Mouse (Mus musculus) heart, postnatal 25 days (tissue): Measurements from ENCODE around the gene Kcnk13. TPM values are rescaled to one million over a fixed set of nuclear protein-coding genes. Genes with fewer than 3 reads are reported as not detected.
A peak's percentile ranks its signal among the peaks of the same experiment; 100 is the strongest.

Experiments used
- DNase-seq: peaks from one replicate; pipeline ENCODE4 v3.0.0; 2022; ENCODE audit warnings: low spot score
- intact Hi-C: fragments of 180-260 bp; cut with DNase I; formaldehyde crosslinking; loops from one replicate; pipeline ENCODE4 v1.15.1; 2025
- total RNA-seq, 2 experiments: library from RNA; stranded (reverse); gene quantifications; 2 replicates each; pipeline ENCODE4 v1.2.3; 2021

Gene Kcnk13
- total RNA-seq, 2 experiments from 2014 or later: 0.22 to 0.36 TPM

DNA sequence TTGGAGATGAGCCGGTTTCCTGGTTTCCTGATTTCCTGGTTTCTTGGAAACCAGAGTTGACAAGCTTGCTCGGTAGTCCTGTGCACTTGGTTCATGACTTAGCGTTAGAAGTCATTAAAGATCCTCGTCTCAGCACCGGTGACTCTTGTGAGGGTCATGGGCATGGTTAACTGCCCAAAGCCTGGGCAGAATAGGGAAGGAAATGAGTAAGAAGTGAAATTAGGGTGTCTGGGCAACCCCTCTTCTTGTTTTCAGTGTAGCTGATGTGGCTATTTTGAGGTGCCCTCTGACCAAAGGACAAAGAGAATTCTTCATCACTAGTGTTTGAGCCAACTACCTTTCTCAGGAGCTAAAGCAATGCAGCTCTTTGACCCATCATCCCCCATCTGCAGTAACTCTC is 41.0 kb downstream of the Kcnk13 start:
- DNase-seq: no peak
- intact Hi-C loops: no loop called here

DNA sequence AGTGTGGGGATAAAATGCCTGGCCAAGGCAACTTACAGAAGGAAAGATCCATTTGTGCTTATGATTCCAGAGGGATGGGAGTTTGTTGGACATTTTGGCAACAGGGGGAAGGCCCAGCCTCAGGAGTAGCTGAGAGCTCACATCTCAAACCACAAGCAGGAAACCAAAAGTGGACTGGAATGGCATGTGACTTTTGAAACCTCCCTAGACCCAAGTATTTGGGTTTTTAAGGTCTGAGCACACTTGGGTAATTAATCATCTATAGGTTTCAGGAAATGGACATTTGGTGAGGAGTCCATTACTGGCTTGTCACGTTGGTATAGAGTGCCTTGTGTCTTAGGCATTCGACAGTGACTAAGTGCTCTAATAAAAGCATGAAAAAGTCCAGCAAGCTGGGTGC is 42.4 kb downstream of the Kcnk13 start:
- intact Hi-C loops: no loop called here
- DNase-seq: no peak

DNA sequence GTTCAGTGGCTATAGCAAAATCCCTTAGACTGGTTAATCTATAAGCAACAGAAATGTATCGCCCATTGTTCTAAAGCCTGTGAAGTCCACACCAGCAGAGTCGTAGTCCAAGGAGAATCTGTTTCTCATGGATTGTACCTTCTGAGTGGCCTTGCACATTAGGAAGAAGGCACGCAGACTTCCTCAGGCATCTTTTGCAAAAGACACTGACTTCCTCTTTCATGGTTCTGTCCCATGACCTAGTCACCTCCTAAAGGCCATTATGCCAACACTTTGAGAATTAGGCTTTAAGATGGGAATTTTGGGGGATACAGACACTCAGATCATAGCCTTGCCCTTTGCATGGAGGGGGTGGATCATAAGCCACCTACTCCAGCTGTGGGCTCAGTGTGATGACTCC is 48.5 kb downstream of the Kcnk13 start:
- no peak for DNase-seq
- intact Hi-C loops: no loop called here

DNA sequence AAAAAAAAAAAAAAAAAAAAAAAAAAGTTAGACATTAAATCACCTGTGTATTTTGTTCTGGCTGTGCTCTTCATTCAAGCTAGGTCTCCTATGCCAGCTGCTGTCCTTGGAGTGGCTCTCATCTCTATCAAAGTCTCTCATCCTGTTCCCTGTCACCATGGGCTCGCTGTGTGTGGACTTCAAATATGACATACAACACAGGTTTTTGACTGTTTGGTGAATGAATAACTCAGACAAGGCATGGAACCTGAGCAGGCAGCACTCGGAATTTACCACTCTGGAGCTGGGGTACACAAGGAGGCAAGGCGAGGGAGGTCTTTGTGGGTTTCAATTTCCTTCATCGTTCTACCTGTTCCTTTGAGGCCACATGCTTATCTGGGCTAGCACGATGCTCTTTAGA is 50.8 kb downstream of the Kcnk13 start:
- intact Hi-C loops: no loop called here
- DNase-seq: no peak

DNA sequence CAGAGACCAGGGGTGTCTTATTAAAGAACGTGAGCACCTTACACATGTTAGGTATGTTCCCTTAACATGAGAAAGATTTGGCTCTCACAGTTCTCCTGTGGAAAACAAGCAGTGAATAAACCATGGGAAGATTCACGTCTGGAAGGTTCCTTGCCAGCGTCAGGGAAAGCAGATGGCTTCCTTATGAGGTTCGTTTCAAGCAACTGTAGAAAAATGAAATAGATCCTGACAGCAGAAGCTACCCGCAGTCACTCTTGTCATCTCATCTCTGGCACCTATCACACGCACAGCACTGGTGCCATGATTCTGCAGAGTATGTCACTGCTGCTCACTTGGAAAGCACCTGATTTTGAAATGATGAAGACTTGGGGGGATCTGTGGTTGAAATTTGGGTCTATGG is 53.4 kb downstream of the Kcnk13 start:
- intact Hi-C loops: no loop called here
- DNase-seq: no peak

DNA sequence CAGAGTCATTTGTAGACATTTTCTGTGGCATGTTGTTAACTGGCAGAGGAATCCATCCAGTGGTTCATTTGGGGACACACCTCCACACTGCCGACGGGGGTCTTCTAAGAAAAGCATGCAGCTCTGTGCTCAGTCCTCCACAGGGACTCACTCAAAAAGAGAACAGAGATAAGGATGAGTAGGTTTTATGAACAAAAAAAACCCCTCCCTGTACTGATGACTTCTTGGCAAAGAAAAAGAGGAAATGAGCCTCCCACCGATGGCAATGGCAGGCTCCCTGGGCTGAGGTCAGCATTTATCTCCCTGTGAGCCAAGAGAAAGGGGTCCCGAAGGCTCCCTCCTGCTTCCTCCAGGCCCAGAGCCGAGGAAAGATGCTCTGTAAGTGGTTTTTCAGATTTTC is 58.2 kb downstream of the Kcnk13 start:
- no peak for DNase-seq
- intact Hi-C loops: no loop called here

DNA sequence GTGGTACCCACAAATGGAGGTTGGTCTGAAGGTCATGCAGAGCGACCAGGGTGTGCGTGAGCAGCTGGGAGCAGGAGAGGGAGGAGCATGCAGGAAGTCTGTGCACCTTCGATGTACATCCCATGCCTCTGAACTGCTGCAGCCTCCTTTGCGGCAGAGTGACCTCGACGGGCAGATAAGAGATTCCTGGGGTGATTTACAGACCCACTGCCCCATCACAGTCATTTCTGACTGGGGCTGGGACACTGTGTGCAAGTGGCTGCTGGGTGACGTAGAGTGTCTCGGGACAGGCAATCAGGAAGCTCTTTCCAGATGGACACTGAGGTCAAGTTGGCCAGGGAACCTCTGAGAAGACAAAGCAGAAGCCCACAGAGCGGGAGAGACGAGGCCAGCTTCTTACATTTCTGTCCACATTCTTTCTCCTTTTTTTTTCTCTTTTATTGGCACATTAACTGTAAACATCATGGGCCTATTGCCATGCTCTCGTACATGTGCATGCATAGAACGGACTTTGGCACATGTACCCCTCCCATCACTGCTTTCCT is 59.6 kb downstream of the Kcnk13 start:
- DNase-seq: no peak
- intact Hi-C loops: no loop called here

DNA sequence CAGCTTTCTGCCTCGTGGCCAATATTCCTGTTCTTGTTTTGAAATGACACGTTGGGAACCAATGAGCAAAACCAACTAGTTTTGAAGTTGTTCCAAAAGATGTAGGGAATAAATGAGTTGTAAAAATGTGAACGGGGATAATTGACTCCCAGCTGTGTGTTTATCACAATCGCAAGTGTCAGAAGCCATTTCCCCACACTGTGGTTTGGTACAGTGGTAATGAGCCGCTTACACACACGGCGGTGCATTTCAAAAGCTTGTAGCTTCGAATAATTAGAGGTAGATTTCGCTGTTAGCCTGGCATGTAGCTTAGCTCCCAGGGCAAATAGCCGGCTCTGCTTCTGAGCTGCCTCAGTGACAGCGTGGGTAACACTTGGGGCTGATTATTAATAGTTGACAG is 61.4 kb downstream of the Kcnk13 start:
- DNase-seq: no peak
- intact Hi-C loops: no loop called here

DNA sequence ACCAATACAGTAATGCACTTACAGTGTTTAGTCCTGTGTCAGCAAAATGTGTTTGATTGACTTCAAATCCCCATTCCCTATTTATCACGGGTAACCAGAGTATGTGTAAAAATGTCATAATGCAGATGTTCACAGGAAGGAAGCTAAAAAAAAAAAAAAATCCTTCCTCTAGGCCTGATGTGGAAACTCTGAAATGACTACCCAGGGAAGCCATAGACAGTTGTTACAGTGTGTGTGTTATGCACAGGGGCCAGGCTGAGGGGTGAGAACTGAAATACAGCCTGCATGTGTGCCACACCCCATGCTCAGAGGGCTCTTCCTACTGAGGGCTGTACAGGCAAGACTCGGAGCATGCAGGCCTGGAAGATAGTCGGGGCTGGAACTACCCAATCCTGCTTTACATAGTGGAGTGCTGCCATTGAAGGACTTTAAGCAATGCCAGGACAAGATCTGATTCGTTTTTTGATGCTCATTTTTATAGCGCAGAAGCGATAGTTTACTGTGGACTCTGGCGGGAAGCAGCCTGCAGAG is 62.5 kb downstream of the Kcnk13 start:
- intact Hi-C loops: no loop called here

DNA sequence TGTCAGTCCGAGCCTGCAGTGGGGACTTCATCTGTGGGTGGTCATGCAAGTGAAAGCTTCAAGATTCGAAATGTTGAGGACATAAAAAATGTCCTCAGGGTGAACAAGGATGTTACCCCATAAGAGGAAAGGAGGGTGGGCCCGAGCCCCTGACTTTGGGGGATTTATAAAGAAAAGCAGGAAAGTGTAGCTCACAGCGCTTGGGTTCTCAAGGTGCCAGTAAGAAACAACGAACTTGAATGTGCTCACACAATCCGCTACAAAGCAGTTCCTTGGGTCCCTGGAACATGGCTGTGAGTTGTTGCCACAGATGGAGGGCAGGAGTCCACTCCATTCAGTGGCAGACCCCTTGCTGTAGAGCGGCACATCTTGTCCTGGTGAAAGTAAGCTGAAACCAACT is 63.0 kb downstream of the Kcnk13 start:
- intact Hi-C loops: no loop called here
- DNase-seq: no peak

More for the DNA sequence above, 62.5 kb downstream of the Kcnk13 start:
- DNase-seq: no peak

DNA sequence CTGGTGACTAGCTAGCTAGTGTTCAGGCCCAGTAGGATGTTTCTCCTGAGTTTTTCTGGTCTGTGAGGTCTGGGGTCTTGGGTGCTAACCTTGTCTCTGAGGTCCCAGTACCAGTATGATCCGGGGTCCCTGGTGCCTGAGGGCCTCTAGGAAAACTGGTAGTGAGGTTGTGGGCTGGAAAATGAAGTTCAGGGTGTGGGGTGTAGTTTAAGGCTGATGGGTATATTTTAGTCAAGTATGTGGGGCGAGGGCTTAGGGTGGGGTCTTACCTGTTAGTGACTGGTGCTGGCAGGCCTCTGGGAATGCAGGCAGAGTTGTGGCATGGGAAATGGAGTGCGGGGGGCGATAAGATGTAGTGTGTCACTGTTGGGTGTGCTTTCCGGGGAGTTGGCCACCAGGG is 67.4 kb downstream of the Kcnk13 start:
- no peak for DNase-seq
- intact Hi-C loops: no loop called here

DNA sequence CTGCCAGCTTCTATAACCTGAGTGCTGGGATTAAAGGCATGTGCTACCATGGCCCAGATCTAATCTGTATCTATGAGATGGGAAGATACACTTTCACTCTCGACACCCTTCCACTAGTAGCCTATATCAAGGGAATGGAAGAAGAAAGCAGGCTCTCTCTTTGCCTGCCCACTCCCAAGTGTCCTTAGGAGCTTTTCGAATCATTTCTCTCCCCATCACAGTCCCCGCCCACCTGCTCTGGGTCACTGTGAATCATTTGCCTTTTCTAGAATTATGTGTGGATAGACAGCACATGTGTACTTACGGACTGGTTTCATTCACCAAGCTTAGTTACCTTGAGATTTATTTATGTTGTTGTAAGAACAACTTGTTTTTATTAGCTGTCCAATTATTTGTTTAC is 68.2 kb downstream of the Kcnk13 start:
- intact Hi-C loops: no loop called here
- no peak for DNase-seq

DNA sequence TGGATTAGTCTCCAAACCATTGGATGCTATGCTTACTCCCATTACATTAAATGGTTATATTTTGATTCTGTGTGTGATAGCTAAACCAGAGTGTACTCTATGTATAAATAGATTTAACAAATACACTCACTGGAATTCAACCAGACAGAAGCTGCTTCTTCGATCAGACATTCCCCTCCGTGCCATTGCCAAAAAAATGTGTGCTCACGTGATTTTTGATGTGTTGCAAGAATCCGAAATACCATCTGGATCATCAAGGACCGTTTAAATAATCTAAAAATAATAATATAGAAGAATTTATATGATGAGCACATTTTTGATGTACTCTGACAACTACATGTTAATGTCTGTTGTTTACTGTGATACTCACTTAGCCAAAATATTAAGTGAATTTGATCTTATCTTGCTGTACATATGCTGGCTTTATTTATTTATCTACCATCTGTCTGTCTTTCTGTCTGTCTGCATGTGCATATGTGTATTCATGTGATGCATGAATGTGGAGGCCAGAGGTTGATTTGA is 74.5 kb downstream of the Kcnk13 start:
- DNase-seq: no peak
- intact Hi-C loops: no loop called here

DNA sequence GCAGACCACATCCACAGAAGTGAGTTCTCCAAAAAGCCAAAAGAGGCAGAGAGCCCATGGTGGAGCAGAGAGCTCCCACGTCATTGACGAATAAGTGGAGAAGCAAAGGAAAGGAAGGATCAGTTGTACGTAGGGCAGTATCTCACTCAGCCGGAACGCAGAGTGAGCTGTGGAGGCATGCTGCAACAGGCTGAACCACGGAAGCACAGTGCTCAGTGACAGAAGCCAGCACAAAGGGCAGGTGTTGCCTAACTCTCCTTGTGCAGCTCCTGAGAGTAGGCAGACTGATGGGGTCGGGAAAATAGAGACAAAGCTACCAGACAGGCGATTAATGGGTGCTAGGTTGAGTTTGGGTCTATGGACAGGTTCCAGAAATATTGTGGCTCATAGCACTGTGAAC is 77.8 kb downstream of the Kcnk13 start:
- DNase-seq: no peak

DNA sequence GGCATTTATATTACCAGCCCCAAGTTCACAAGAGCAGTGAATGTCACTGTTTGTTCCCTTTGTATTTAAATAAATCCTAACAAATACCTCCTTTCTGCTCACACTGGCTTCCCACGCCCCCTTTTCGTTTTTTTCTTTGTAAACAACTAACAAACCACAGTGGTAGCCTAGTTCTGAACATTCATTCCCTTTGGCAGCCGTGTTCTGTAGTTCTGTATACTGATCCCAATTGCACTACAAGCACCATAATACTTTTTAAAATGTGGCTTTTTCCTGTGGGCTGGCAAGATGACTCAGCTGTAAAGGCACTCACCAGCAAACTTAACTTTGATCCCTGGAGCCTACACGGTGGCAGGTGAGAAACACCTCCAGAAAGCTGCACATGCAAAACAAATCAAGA is 80.4 kb downstream of the Kcnk13 start:
- intact Hi-C loops: no loop called here

More for the DNA sequence above, 77.8 kb downstream of the Kcnk13 start:
- intact Hi-C loops: no loop called here

DNA sequence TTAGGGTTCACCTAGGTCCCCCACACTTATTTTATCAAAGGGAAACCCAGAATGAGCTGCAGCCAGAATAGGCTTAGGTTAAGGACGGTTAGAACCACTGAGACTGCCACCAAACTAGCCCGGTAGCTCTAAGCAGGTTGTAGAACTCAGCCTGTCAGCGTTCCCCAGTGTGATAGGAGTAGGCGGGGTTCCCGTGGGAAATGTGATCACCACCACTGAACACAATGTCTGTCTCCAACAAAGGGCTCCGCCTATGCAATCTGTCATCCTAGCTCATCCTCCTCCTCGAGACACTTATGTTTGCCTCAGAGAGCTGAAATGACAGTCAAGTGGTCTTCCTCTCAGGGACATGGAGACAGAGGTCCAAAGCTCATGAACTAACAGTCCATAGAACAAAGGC is 86.3 kb downstream of the Kcnk13 start:
- intact Hi-C loops: no loop called here
- DNase-seq: no peak

More for the DNA sequence above, 80.4 kb downstream of the Kcnk13 start:
- DNase-seq: no peak

DNA sequence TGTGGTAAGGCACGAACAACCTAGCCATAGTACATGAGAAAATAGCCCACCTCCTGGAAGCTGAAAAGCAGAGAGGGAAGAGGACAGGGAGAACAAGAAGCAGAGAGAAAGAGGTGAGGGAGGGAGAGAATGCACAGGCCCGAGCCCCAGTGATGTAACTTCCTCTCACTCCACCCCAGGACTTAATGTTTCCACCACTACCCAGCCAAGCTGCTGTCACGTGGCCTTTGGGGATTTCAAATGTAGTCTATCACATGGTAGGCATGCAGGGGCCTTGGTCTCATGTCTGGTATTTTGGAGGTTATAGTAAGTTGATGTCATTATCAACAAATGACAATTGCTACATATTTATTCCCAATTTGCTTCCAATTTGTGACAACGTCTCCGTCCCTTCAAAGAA is 89.3 kb downstream of the Kcnk13 start:
- intact Hi-C loops: no loop called here
- no peak for DNase-seq

DNA sequence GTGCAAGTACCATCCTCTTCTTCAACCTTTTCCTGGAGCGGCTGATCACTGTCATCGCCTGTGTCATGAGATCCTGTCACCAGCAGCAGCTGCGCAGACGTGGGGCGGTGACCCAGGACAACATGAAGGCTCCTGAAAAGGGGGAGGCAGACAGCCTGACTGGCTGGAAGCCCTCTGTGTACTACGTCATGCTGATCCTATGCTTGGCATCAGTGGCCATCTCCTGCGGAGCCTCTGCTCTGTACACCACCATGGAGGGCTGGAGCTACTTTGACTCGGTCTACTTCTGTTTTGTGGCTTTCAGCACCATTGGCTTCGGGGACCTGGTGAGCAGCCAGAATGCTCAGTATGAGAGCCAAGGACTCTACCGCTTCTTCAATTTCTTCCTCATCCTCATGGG is 96.8 kb downstream of the Kcnk13 start:
- intact Hi-C loops: no loop called here
- DNase-seq: no peak

DNA sequence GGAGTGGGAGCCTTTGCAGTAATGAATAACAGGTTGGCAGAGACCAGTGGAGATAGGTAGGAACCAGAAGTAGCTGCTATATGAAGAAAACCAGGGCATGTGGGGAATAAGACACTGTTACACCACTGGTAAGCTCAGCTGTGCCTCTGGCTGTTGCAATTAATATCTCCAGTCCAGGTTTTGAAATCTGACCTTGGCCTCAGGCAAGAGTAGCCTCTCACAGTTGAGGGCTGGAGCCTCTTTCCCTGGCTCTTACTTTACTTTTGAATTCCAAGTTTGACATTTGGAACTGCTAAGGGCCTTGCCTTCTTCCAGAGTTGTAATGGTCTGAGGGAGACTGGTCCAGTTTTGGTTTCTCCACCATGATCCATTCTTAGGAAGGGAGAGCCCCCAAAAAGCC is 97.5 kb downstream of the Kcnk13 start:
- intact Hi-C loops: no loop called here
- peak; percentile 17 for DNase-seq

DNA sequence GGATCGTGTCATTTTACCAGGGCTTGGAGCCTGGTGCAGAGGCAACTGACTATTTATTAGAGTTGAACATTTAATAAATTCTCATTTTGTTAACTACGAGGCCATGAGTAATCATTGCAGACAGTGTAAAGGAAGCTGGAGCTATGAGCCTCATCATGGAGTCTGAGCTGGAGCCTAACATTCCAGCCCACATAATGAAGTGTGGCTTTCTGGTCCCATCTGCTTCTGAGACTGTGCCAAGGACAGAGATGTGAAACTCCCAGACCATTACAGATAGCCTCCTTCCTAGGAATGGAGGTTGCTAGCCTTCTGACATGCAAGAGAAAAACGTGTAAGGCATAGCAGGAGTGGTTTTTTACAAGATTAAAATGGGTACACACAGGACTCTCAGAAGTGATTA is 98.3 kb downstream of the Kcnk13 start:
- intact Hi-C loops: no loop called here
- DNase-seq: no peak

DNA sequence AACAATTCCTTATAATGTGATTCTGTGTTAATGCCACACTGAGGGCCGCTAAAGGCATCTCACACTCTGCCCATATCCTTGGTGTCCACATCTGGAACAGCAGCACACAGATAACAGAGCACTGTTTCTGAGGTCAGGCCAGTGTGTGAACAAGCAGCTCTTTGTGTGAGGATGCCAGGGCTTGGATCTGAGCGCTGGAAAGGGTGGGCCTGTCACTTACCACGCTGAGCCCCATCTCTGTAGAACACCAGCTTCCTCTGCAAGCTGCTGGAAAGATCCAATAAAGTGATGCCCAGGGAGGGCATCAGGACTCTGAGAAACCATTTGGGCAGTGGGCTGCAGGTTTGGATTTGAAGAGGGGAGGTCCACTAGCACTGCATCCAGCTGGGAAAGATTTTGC is 100.8 kb downstream of the Kcnk13 start:
- no peak for DNase-seq
- intact Hi-C loops: no loop called here

DNA sequence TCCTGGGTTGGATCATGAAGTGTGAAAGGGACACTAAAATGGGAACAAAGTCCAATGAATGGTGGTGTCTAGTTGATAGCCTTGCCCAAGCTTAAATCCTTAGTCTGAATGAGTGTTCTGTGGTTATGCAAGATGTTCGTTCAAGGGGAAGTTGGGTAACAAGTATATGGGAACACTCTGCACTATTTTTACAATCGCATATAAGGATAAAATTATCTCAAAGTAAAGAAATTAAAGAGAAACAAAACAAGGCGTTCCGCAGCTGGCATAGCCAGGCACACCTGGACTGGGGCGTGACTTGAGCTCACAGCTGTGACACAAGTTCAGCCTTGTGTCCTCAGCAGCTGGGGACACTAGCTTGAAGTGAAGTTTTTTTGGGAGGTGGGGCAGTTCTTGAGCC is 103.2 kb downstream of the Kcnk13 start:
- intact Hi-C loops: no loop called here
- DNase-seq: no peak
